Mouse (Mus musculus) thymus, postnatal 0 days (tissue): ENCODE measurements around the gene Acr. TPM values are rescaled to one million over a fixed set of nuclear protein-coding genes. Genes with fewer than 3 reads are reported as not detected.

ENCODE experiments used
- DNase-seq: peaks from one replicate; pipeline ENCODE4 v3.0.0-alpha.2; 2015; ENCODE audit warnings: low spot score
- polyA plus RNA-seq: library from polyadenylated mRNA; unstranded; fragments of >200 nt; fragmentation: Nextera tagmentation; extraction: Ambion mirVana; gene quantifications from 2 replicates; pipeline ENCODE4 v1.2.1, GENCODE M21; 2015

The Acr gene
- polyA plus RNA-seq, 1 experiment from 2014 or later: not detected

DNA sequence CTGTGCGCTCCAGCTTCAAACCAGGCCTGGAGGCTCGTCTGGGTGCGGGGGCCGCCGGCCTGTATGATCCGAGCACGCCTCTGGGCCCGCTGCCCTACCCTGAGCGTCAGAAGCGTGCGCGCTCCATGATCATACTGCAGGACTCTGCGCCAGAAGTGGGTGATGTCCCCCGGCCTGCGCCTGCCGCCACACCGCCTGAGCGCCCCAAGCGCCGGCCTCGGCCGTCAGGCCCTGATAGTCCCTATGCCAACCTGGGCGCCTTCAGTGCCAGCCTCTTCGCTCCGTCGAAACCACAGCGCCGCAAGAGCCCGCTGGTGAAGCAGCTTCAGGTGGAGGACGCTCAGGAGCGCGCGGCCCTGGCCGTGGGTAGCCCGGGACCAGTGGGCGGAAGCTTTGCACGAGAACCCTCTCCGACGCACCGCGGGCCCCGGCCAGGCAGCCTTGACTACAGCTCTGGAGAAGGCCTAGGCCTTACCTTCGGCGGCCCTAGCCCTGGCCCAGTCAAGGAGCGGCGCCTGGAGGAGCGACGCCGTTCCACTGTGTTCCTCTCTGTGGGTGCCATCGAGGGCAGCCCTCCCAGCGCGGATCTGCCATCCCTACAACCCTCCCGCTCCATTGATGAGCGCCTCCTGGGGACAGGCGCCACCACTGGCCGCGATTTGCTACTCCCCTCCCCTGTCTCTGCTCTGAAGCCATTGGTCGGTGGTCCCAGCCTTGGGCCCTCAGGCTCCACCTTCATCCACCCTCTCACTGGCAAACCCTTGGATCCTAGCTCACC is 20.1 kb upstream of the Acr start:
- no peak for DNase-seq

DNA sequence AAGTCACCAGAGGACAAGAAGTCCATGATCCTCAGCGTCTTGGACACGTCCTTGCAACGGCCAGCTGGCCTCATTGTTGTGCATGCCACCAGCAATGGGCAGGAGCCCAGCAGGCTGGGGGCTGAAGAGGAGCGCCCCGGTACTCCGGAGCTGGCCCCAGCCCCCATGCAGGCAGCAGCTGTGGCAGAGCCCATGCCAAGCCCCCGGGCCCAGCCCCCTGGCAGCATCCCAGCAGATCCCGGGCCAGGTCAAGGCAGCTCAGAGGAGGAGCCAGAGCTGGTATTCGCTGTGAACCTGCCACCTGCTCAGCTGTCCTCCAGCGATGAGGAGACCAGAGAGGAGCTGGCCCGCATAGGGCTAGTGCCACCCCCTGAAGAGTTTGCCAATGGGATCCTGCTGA is 19.3 kb upstream of the Acr start:
- no peak for DNase-seq

DNA sequence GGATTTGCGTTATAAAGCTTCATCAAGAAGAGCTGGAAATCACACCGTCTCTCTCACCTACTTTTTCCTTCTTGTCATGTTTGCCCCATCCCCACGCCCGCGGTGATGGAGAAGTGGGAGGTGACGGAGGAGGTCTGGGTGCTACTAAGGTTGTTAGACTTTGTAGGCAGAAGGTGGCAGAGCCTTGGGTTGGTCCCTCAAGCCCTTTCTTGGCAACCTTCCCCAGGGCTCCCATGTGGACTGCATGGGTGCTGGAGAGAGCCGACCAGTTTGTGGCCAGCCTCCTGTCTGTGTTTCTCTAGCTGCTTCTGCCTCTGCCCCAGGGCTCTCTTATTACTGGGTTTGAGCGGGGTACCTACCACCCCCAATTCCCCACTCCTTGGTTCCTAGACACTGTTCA is 17.6 kb upstream of the Acr start:
- DNase-seq: no peak

DNA sequence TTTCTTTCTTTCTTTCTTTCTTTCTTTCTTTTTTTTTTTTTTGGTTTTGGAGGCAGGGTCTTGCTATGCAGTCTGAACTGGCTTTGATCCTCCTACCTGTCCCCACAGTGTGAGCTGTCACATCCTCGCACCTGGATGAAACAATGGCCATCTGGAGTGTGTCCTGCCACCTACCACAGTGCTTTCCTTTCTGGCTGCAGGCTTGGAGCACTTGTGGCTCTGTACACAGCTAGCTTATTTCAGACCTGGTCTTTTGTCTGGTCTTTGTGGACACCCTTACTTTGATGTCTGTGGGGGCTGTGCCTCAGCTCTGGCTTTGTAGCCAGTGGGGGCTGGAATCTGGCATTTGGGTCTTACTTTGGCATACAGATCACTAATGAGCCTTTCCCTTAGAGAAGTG is 16.4 kb upstream of the Acr start:
- no peak for DNase-seq

DNA sequence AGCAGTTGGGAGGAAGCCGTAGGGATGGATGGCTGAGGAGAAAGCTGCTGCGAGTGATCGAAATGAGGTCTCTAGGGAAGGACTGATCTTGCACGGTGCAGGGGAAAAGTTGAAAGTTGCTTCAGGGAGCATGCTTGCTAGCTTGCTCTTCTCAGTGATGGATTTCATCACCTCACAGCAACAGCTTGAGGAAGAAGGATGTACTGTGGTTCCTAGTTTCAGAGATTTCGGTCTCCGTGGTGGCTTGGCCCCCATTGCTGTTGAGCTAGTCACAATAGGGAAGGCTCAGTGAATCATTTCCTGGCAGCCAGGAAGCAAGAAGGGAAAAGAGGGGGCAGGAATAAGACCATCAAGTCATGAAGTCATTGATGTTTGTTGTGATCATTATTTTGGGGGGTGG is 12.5 kb upstream of the Acr start:
- no peak for DNase-seq

DNA sequence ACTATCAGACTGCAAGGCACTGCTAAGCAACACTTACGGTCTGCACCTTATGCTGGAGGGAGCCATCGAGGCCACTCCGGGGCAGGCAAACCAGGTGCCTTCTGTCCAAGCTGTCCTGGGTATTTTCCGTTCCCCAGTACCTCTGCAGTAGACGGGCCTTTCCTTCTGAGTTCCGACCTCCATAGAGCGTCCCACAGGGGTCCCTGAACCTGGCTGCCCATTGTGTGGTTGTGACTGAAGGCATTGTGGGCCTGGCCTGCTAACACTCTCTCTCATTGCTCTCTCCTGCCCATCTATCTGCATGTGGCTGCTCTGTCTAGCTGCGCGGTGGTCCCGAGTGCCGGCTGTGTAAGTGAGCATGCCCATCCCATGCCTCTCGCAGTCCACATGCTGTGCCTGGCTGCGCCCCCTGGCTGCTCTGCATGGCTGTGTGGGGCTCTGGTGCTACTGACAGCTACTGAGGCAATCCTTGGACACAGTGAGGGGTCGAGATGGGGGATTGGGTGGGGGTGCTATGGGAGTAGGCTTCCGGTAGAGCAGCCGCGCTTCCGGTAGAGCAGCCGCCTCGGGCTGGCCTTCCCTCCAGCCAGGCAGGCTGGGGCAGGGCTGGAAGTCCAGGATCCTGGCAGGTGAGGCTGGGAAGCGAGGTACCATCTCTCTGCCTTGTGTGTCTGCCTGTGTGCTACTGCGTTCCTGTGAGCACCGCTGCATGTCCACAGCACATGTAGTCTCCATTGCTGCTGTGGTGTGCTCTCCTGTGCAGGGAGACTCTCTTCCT is 11.5 kb upstream of the Acr start:
- DNase-seq: no peak

DNA sequence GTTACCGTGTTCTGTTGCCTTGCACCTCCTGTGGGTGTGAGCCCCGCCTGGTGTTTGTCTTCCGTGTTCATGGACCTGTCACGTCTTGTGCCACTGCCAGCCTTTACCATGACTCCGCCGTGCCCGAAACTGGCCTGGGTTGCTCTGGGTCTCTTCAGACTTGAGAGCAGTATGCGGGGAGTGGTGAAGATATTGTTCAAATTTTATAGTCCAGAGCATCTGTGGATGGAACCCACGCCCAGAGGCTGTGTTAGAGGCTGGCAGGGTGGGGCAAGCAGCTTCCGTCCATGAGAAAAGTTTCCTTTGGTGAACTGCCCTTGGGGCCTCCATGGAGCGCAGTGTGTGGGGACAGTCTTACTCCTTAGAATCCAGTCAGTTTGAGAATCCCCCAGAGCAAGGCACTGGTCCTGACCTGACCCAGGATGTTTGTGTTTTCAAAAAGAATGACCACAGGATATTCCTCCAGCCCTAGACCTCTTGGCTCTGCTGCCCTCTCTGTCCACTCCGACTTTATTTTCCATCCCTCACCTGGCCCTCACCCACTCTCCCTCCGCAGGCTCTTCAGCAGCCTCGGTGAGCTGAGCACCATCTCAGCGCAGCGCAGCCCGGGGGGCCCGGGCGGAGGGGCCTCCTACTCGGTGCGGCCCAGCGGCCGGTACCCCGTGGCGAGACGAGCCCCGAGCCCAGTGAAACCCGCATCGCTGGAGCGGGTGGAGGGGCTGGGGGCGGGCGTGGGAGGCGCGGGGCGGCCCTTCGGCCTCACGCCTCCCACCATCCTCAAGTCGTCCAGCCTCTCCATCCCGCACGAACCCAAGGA is 10.7 kb upstream of the Acr start:
- DNase-seq: no peak

DNA sequence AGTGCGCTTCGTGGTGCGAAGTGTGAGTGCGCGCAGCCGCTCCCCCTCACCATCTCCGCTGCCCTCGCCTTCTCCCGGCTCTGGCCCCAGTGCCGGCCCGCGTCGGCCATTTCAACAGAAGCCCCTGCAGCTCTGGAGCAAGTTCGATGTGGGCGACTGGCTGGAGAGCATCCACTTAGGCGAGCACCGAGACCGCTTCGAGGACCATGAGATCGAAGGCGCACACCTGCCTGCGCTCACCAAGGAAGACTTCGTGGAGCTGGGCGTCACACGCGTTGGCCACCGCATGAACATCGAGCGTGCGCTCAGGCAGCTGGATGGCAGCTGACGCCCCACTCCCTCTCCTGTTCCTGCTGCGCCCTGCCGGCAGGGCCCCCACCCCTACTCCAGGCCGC is 10.1 kb upstream of the Acr start:
- DNase-seq: no peak

DNA sequence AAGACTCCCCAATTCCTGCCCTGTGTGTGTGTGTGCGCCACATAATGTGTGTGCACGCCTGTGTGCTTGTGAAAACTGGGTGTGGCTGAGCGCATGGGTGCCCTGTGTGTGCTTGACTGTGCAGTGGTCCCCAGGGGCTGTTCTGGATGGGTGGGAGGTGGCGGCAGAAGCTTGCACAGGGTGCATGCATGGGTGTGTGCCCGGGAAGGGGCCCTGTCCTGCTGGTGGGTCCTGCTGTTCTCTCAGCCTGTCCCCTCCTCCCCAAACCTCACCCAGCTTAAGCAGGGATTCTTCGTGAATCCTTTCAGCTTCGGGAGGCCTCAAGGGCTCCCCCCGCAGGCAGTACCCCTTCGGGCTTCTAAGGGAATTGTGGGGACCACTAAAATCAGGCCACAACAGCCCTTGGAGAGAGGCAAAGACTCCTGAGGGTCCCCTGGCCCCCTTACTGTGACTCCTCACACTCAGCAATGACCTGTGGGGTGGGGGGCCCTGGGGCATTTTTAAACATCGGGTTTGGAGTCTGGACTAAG is 8.9 kb upstream of the Acr start:
- no peak for DNase-seq

DNA sequence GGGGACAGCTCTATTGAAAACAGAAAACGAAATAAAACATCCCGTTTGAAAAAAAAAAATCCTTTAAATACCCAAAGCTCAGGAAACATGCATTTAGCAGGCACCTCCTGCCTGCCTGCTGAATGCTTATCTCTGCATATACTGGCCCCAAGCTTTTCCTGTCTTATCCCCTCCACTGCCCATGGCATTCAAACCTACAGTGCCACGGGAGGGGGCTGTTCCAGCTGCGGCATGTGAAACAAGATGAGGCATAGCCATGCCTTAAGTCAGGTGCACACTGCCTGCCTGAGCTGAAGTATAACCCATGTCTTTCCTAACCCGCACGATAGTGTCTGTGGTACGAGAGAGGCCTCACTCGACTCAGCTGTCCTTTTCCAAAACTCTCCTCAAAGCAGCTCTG is 4.0 kb downstream of the Acr start:
- DNase-seq: no peak

DNA sequence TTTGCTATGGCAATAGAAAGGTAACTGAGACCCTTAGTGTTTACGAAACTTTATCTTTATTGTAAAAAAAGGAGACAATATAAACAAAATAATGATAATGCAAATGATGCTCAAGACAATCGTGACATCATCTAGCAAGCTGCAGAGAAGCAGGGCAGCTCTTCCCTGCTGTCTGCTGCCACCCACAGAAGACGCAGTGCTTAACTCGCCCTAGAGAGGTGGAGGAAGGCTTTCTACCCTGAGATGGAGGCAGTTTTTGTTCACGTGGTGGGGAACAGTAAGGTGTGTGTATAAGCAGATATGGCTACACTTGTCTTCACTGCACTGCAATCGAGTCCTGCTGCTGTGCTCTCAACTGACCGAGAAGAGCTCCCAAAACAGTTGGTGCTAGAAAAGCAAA is 14.4 kb downstream of the Acr start:
- no peak for DNase-seq

DNA sequence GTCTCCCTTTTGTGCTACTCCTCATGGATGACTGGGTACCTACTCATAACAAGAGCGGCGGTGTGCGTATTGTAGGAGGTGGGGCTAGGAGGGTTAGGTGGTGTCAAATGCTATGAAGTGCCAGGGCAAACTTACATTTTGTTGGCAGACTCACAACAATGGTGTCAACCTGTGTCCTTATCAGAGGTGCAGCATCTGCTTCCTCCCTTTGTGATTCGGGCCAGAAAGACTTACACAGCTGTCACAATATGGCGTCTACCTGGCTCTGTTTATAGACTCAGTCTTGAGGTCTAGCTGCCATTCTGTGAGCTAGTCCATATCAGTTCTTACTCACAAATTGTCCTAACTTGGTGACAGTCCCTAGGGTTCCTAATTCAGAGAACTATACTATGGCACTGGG is 17.0 kb downstream of the Acr start:
- DNase-seq: no peak

DNA sequence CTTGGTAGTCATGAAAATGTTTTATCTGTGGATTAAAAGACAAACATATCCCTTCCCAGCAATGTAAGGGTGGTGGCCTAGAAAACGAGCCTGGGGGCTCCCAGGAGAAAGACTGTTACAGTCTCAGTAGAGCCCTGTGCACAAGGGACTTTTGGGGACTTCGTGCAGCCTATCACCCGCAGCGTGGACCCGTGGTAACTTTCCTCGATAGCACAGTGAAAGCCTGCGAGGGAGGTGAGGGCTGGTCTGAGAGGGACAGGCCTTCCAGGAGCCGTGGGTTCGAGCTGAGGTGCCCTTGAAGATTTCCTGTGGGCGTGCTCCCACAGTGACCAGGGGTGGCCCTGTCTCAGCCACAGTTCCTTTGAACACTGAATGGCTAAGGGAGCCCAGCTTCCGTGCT is 17.5 kb downstream of the Acr start:
- DNase-seq: no peak

DNA sequence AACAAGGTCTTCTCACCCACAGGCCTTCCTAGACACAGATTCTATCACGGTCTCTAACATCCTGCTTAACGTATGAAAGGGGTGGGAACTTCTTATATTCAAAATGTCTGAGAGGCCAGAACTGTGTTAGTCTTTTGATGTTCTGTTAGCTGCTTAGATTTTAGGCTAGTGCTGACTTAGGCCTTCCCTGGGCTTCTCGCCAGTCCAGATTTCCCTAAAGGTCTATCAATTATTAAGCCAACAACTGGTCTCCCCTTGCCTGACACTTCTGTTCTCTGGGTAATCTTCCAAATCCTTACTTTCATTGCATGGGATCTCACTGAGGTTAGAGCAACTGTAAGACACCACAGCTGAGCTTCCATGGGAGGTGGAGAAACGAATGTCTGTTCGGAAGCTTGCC is 21.0 kb downstream of the Acr start:
- no peak for DNase-seq

DNA sequence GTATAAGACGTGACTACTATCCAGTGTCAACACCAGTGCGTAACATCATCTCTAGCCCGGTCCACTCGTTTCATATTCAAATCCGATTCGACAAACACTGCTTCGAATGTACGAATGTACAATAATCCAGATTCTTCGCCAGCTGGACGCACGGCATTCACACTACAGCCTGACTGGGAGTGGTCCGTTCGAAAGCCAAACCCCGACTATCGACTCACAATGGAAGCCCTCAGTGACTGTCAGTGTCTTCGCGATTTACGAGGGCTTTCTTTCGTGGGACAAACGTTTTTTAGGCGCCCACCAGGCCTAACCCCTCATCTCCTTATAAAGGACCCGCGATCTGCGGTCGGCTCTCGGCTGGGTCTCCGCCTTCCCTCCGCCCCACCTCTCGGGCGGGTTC is 23.2 kb downstream of the Acr start:
- DNase-seq: no peak

DNA sequence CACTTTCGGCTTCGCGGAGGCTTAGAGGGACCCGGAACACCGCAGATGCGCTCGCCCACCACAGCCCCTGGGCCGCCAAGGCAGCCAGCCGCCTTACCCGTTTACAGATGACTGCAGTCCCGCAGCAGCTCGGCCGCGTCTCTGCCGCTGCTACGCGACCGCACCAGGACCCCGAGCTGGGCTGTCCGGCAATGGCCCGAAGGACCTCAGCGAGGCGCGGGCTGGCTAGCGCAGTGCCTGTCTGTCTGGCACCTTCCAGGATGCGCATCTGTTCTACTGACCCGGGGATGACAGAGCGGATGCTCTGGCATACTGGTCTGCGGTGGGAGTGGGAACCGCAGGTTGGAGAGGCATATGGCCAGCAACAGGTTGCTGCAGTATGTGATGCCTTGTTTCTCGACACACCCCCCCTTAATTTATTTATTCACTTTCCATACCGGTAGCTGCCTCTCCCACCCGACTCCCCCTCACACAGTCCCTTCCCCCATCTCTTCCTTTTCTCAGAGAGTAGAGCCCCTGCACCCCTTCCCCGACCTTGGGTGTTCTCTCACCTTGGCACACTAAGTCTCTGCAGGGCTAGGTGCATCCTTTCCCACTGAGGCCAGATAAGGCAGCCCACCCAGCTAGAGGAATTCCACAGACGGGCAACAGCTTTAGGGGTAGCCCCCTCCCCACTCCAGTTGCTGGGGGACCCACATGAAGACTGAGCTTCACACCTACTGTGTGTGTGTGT is 23.8 kb downstream of the Acr start, which contains the start of gene Rabl2:
Gene Rabl2 (minus strand): TSS at position 201 of the 733 bp plus-strand sequence.
- peak; percentile 67 for DNase-seq

DNA sequence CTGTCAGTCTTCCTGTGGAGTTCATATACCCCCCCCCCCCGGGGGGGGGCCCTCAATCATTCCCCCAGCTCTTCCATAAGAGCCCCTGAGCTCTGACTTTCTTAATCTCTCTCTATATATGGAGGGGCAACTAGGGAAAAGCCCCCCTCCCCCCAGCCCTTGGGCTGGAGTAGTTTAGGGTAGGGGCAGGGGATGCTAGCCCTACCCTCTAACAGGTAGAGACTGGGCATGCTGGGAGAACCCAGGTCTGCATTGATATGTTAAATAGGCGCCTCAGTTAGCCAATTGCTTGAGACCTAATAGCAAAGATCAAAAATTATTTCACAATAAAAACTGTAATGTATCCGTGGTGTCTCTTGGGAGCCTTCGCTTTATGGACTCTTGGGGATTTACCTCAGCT is 24.4 kb downstream of the Acr start:
- DNase-seq: no peak

DNA sequence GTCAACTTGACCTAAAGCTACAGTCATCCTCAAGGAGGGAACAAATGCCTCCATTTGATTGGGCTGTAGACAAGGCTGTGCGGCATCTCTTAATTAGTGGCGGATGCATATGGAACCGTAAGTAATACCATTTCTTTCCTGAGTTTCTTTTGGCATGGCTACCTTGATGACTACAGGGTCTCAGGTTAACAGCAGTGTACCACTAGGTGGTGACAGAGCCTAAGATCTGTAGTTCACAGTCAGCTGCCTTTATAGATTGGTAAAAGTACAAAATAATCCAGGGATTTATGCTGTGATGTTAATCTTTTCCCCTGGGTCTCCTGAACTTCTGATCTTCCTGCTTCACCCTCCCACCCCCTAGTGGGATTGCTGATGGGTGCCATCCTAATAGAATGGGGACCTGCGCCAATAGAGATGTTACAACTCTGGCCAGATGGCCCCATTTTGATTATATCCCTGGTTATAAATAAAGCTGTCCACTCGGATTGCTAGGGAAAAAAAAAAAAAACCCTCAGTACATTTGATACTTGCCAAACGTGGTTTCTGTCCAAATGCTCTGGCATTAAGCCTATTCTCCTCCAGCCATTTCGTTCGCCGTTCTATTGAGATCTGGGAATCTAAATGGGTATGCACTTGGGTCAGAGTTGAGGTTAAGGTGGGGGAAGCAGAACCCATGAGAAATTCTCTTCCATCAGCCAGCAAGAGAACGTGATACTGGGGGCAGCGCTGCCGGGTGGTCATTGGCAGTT is 37.9 kb downstream of the Acr start:
- DNase-seq: peak; percentile 10

DNA sequence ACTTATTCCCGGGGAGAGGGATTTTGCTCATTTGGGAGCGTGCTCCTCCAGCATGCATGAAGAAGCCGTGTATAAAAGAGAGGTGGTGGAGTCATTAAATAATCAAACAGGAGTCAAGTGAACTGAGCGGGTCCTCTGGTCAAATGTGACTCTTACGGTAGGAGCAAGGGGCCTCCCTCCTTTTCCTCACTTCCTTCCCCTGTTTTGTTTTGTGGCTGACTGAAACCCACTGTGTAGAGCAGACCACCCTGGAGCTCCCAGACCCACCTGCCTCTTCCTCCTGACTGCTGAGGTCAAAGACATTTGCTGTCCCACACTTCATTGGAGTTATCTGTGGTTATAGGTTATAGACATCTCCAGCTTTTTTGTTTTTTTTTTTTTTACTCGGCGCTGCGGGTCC is 39.4 kb downstream of the Acr start:
- DNase-seq: no peak

DNA sequence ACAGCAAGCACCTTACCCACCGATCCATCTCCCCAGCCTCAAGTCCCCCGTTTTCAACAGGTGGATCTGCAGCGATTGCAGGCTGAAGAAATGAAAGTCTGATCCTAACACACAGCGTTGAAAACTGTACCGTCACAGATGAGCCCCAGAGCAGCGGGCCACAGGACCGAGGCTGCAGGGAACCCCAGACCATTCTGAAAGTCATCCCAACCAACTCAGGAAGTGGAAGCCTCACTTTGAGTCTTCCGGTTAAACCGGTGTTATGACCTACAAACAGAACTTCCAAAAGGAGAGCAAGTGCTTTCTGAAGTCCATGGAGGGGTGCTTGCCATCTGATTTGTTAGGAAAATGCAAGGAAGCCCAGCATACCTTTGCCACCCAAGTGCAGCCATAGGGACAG is 39.8 kb downstream of the Acr start:
- DNase-seq: peak; percentile 26
